Mouse (Mus musculus): ENCODE results near the gene Ankrd44. TPM values are rescaled to one million over a fixed set of nuclear protein-coding genes. Genes with fewer than 3 reads are reported as not detected.
A peak's percentile ranks its signal among the peaks of the same experiment; 100 is the strongest.

Gene Ankrd44
- total RNA-seq, 2 experiments from 2014 or later: 22.1 to 22.2 TPM

GRCm38 (mm10) chr1:54740936-54741335, 185.3 kb downstream of the Ankrd44 start:
- intact Hi-C loops (cut with DNase I): no loop called here
- no peak for DNase-seq (ENCODE audit: low spot score in 2 of 2)

- no peak for DNase-seq (ENCODE audit: low spot score in 2 of 2)
These were observed 188.7 kb downstream of the Ankrd44 start for GRCm38 (mm10) chr1:54737472-54737871.

GRCm38 (mm10) chr1:54734917-54735664, 191.1 kb downstream of the Ankrd44 start:
- DNase-seq (ENCODE audit: low spot score in 2 of 2): peak in 1 of 2 experiments; percentile 72
- intact Hi-C loops (cut with DNase I): no loop called here

More at GRCm38 (mm10) chr1:54737472-54737871, 188.7 kb downstream of the Ankrd44 start:
- intact Hi-C loops (cut with DNase I): no loop called here

GRCm38 (mm10) chr1:54729316-54729715, 196.9 kb downstream of the Ankrd44 start:
- intact Hi-C loops (cut with DNase I): no loop called here
- DNase-seq (ENCODE audit: low spot score in 2 of 2): no peak

GRCm38 (mm10) chr1:54726555-54726954, 199.6 kb downstream of the Ankrd44 start:
- DNase-seq (ENCODE audit: low spot score in 2 of 2): no peak
- intact Hi-C loops (cut with DNase I): no loop called here

- intact Hi-C loops (cut with DNase I): loop anchor here (5.0 kb wide), 1 partner anchor 160 kb away; the partner anchor contains the start of gene Pgap1
- DNase-seq (ENCODE audit: low spot score in 2 of 2): peak in 1 of 2 experiments; percentile 91
These were observed 209.3 kb downstream of the Ankrd44 start for GRCm38 (mm10) chr1:54716921-54717320.

GRCm38 (mm10) chr1:54715061-54715760, 211.0 kb downstream of the Ankrd44 start:
- intact Hi-C loops (cut with DNase I): loop anchor here (5.0 kb wide), 1 partner anchor 158 kb away; the partner anchor contains the start of gene Pgap1

GRCm38 (mm10) chr1:54713231-54714173, 212.7 kb downstream of the Ankrd44 start:
- peak in 1 of 2 experiments; percentile 79 for DNase-seq (ENCODE audit: low spot score in 2 of 2)

More at GRCm38 (mm10) chr1:54715061-54715760, 211.0 kb downstream of the Ankrd44 start:
- no peak for DNase-seq (ENCODE audit: low spot score in 2 of 2)

GRCm38 (mm10) chr1:54711568-54711967, 214.6 kb downstream of the Ankrd44 start:
- intact Hi-C loops (cut with DNase I): no loop called here
- DNase-seq (ENCODE audit: low spot score in 2 of 2): no peak

More at GRCm38 (mm10) chr1:54713231-54714173, 212.7 kb downstream of the Ankrd44 start:
- intact Hi-C loops (cut with DNase I): no loop called here

- no peak for DNase-seq (ENCODE audit: low spot score in 2 of 2)
- intact Hi-C loops (cut with DNase I): no loop called here
These were observed 215.6 kb downstream of the Ankrd44 start for GRCm38 (mm10) chr1:54710550-54710949.

- DNase-seq (ENCODE audit: low spot score in 2 of 2): no peak
- intact Hi-C loops (cut with DNase I): no loop called here
These were observed 218.2 kb downstream of the Ankrd44 start for GRCm38 (mm10) chr1:54707888-54708565.

GRCm38 (mm10) chr1:54707036-54707887, 218.9 kb downstream of the Ankrd44 start:
- intact Hi-C loops (cut with DNase I): no loop called here
- no peak for DNase-seq (ENCODE audit: low spot score in 2 of 2)

GRCm38 (mm10) chr1:54706621-54707020, 219.6 kb downstream of the Ankrd44 start:
- no peak for DNase-seq (ENCODE audit: low spot score in 2 of 2)
- intact Hi-C loops (cut with DNase I): no loop called here

GRCm38 (mm10) chr1:54703466-54703865, 222.7 kb downstream of the Ankrd44 start:
- DNase-seq (ENCODE audit: low spot score in 2 of 2): no peak
- intact Hi-C loops (cut with DNase I): no loop called here

GRCm38 (mm10) chr1:54702918-54703317, 223.3 kb downstream of the Ankrd44 start:
- peak in 1 of 2 experiments; percentile 66 for DNase-seq (ENCODE audit: low spot score in 2 of 2)
- intact Hi-C loops (cut with DNase I): no loop called here

GRCm38 (mm10) chr1:54695396-54695795, 230.8 kb downstream of the Ankrd44 start:
- no peak for DNase-seq (ENCODE audit: low spot score in 2 of 2)
- intact Hi-C loops (cut with DNase I): no loop called here

- intact Hi-C loops (cut with DNase I): no loop called here
- no peak for DNase-seq (ENCODE audit: low spot score in 2 of 2)
These were observed 234.4 kb downstream of the Ankrd44 start for GRCm38 (mm10) chr1:54691824-54692223.

GRCm38 (mm10) chr1:54690291-54690965, 235.8 kb downstream of the Ankrd44 start:
- DNase-seq (ENCODE audit: low spot score in 2 of 2): no peak
- intact Hi-C loops (cut with DNase I): no loop called here

Data from left cerebral cortex, postnatal 25 days (tissue).